ENCODE assay signal across 10 mouse cellular contexts in the genomic region with DNA sequence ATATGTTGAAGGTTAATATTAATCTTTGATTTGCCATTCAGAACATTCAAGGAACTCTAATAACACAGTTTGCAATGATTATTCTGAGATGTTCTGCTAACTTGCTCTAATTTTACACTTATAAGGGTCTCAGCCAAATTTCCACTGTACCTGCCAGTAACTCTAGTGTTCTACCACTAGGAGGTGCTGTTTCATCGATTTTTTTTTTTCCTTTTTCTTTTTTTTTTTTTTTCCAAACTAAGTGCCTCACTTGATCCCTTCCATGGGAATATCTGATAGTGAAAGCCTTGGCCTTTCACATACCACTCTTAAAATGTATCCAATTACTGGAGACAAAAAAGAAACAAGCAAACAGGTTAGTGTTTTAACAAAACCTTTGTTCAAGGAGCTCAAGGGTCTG. TPM values are rescaled to one million over a fixed set of nuclear protein-coding genes. Genes with fewer than 3 reads are reported as not detected.
A peak's percentile ranks its signal among the peaks of the same experiment; 100 is the strongest.
DNase-seq lines count a peak whose midpoint lies in the region; ATAC-seq and TF ChIP-seq lines count a peak whose summit lies in the region.
"Had no signal": no experiment of that assay in that cellular context is flagged by ENCODE, and none has a peak within 500 bp of the region (broad histone marks: within the 10 kb centered on the region; RNA-seq: fewer than 3 reads in every experiment).

No protein-coding gene starts in this region.

- TF ChIP-seq CTCF in stomach, postnatal 0 days (IDR thresholded peaks at IDR 0.05; ENCODE audit: low read depth): peak; percentile 82

- H3K4me1 ChIP-seq in hindbrain, embryonic 11.5 days (replicated peaks; ENCODE audit: control insufficient read depth, insufficient read depth, low read length): no peaks in the 10 kb centered on the region
- no peaks in the 10 kb centered on the region for H3K4me1 ChIP-seq in hindbrain, embryonic 13.5 days (replicated peaks)
- no peaks in the 10 kb centered on the region for H3K4me1 ChIP-seq in stomach, postnatal 0 days (replicated peaks; ENCODE audit: control insufficient read depth, insufficient read depth)

- H3K4me2 ChIP-seq in hindbrain, embryonic 11.5 days (replicated peaks; ENCODE audit: low read depth, low read length): no peak overlapping the region
- H3K4me2 ChIP-seq in hindbrain, embryonic 13.5 days: no peak overlapping the region
- no peak overlapping the region for H3K4me2 ChIP-seq in stomach, postnatal 0 days (replicated peaks; ENCODE audit: low read depth)

- no peak for ATAC-seq in hindbrain, embryonic 11.5 days (ENCODE audit: low FRiP score)
- no peak for ATAC-seq in hindbrain, embryonic 13.5 days (ENCODE audit: low FRiP score)
- no peak for ATAC-seq in stomach, postnatal 0 days (ENCODE audit: low FRiP score, low TSS enrichment)

- H3K36me3 ChIP-seq in hindbrain, embryonic 11.5 days (ENCODE audit: control insufficient read depth, insufficient read depth, low read length): no peaks in the 10 kb centered on the region
- no peaks in the 10 kb centered on the region for H3K36me3 ChIP-seq in hindbrain, embryonic 13.5 days
- H3K36me3 ChIP-seq in stomach, postnatal 0 days (ENCODE audit: control insufficient read depth, insufficient read depth, low read length): no peaks in the 10 kb centered on the region

- 0% methylated on average over 1 of the region's 1 CpGs for WGBS in hindbrain, embryonic 11.5 days
- 0% methylated on average over 1 of the region's 1 CpGs for WGBS in hindbrain, embryonic 13.5 days
- 0% methylated on average over 1 of the region's 1 CpGs for WGBS in stomach, postnatal 0 days

- DNase-seq in hindbrain, embryonic 11.5 days (ENCODE audit: low spot score): peak; percentile 60
- peak; percentile 27 for DNase-seq in thymus, postnatal 0 days (ENCODE audit: low spot score)
- DNase-seq in thymus, postnatal 25 days: no peak
- peak; percentile 40 for DNase-seq in embryo, embryonic 10 days (ENCODE audit: low spot score)
- no peak for DNase-seq in stomach, postnatal 0 days (ENCODE audit: low spot score)
- no peak for DNase-seq in adrenal gland, postnatal 10 days
- DNase-seq in cerebellum, adult 9-11 months: no peak
- DNase-seq: kidney, postnatal 10 days; thymus, postnatal 4 days had no signal

- H3K27ac ChIP-seq in hindbrain, embryonic 11.5 days (ENCODE audit: low read depth, low read length): no peak overlapping the region
- H3K27ac ChIP-seq in hindbrain, embryonic 13.5 days: no peak overlapping the region
- no peak overlapping the region for H3K27ac ChIP-seq in stomach, postnatal 0 days (replicated peaks)

- no peaks in the 10 kb centered on the region for H3K9me3 ChIP-seq in hindbrain, embryonic 11.5 days (ENCODE audit: control insufficient read depth, low read length)
- no peaks in the 10 kb centered on the region for H3K9me3 ChIP-seq in hindbrain, embryonic 13.5 days
- no peaks in the 10 kb centered on the region for H3K9me3 ChIP-seq in stomach, postnatal 0 days (ENCODE audit: control insufficient read depth, low read length)

- H3K27me3 ChIP-seq in hindbrain, embryonic 11.5 days (ENCODE audit: control insufficient read depth, insufficient read depth, low read length): no peaks in the 10 kb centered on the region
- 0 out of 2 replicates have a peak, but pooled peaks cover 6% of the 10 kb centered on the region for H3K27me3 ChIP-seq in hindbrain, embryonic 13.5 days
- H3K27me3 ChIP-seq in stomach, postnatal 0 days (ENCODE audit: control insufficient read depth, insufficient read depth, low read length): no peaks in the 10 kb centered on the region

- H3K4me3 ChIP-seq in hindbrain, embryonic 11.5 days (ENCODE audit: low read depth, low read length): no peak overlapping the region
- H3K4me3 ChIP-seq in hindbrain, embryonic 13.5 days: no peak overlapping the region
- H3K4me3 ChIP-seq in stomach, postnatal 0 days (ENCODE audit: low read depth, low read length): no peak overlapping the region

- H3K9ac ChIP-seq in hindbrain, embryonic 11.5 days (ENCODE audit: low read depth, low read length): no peak overlapping the region
- no peak overlapping the region for H3K9ac ChIP-seq in hindbrain, embryonic 13.5 days
- H3K9ac ChIP-seq in stomach, postnatal 0 days (ENCODE audit: low read length): no peak overlapping the region

- no peak for TF ChIP-seq EP300 in stomach, postnatal 0 days (optimal IDR thresholded peaks at IDR 0.05)

RNA-seq across cellular contexts. Expression of gene Dis3l, which starts 6.3 kb away (rescaled TPM):
- polyA plus RNA-seq in hindbrain, embryonic 11.5 days (2014; fragmentation: Nextera tagmentation; extraction: Ambion mirVana): 21.7 and 25.7 TPM in 2 replicates
- 20.1 and 21.4 TPM in 2 replicates for polyA plus RNA-seq in hindbrain, embryonic 13.5 days (2015; fragmentation: Nextera tagmentation; extraction: Ambion mirVana)
- polyA plus RNA-seq in thymus, postnatal 0 days (2015; fragmentation: Nextera tagmentation; extraction: Ambion mirVana): 13.0 and 14.8 TPM in 2 replicates
- polyA plus RNA-seq in stomach, postnatal 0 days (2015; fragmentation: Nextera tagmentation; extraction: Ambion mirVana): 6.9 and 7.2 TPM in 2 replicates
- 10 to 100 TPM; 17.3 to 17.4 TPM for total RNA-seq in adrenal gland, postnatal 10 days (2021)

RNA-seq across cellular contexts. Expression of gene Megf11, which starts 38.0 kb away (rescaled TPM):
- polyA plus RNA-seq in hindbrain, embryonic 11.5 days (2014; fragmentation: Nextera tagmentation; extraction: Ambion mirVana): 4.3 and 5.0 TPM in 2 replicates
- 14.7 and 15.7 TPM in 2 replicates for polyA plus RNA-seq in hindbrain, embryonic 13.5 days (2015; fragmentation: Nextera tagmentation; extraction: Ambion mirVana)
- polyA plus RNA-seq in thymus, postnatal 0 days (2015; fragmentation: Nextera tagmentation; extraction: Ambion mirVana): 0.58 and 0.75 TPM in 2 replicates
- 0.46 and 0.67 TPM in 2 replicates for polyA plus RNA-seq in stomach, postnatal 0 days (2015; fragmentation: Nextera tagmentation; extraction: Ambion mirVana)
- 1 to 10 TPM; 2.0 to 3.0 TPM for total RNA-seq in adrenal gland, postnatal 10 days (2021)

Comparison
In these comparisons a context has a peak if more than half of its experiments do, and no peak if none do; other contexts are left out.
1. DNase-seq: peak in hindbrain, embryonic 11.5 days (single experiment), thymus, postnatal 0 days (single experiment) and embryo, embryonic 10 days (single experiment); none in thymus, postnatal 25 days (single experiment), stomach, postnatal 0 days (single experiment), adrenal gland, postnatal 10 days (single experiment) and cerebellum, adult 9-11 months (single experiment).